Mouse (Mus musculus) thymus, adult 2 months (tissue): ENCODE measurements around the gene Phpt1.

Source experiments
- CTCF ChIP-seq: fragments of 200-500 bp; IDR thresholded peaks from 2 replicates; pipeline ENCODE4 v1.5.1; 2012; ENCODE audit warnings: mild to moderate bottlenecking, control low read depth, low read length, moderate library complexity, borderline replicate concordance; ENCODE audit not compliant: control insufficient read depth, poor library complexity, insufficient read depth; ENCODE audit errors: extremely low read depth
- POLR2A ChIP-seq: fragments of 200-500 bp; IDR thresholded peaks from 2 replicates; pipeline ENCODE4 v1.6.1; 2012; ENCODE audit warnings: mild to moderate bottlenecking, low read length, control low read depth, moderate library complexity; ENCODE audit not compliant: control insufficient read depth, poor library complexity, insufficient read depth; ENCODE audit errors: extremely low read depth

DNA sequence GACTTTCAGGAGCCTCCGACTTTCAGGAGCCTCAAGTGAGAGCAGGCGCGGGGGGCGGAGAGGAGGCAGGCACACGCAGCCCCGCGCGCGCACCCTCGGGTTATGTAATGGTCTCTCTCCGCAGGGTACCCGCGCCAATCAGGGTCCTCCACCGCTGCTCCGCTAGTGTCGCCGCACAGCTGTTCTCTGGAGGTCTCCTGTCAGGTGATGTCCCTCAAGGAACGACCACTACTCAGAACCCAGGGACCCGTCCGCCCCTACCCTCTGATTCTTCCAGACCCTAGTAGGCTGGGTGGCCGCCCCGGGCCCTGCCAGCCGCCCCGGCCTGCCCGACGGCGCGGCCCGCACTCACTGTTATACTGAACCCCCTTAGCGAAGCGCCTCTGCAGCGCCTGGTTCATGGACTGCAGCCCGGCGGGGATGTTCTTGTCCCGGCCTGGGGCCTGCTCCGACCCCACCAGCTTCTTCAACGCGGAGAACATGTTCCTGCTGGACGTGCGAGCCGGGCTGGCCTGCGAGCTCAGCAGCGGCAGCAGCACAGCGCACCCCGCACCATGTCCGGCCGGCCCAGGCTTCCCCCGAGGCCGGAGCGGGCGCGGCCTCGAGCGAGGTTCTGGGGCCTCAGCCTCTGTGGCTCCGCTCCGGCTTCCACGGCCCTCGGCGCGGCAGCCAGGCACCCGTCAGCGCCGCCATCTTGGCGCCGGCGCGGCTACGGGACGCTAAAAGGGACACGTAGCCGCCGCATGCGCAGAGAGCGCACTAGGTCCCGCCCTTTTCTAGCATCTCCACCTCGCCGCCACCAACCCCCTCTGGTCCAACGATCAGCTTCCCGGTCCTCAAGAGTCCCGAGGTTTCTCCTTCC is 33.0 kb upstream of the Phpt1 start, which contains the start of gene Rabl6:
- TF ChIP-seq POLR2A (peak; percentile 90; the same call in 1 of the 2 replicates), CTCF (no peak)
